Mouse (Mus musculus) left cerebral cortex, postnatal 25 days (tissue): Measurements from ENCODE around the gene H2al1f. TPM values are rescaled to one million over a fixed set of nuclear protein-coding genes. Genes with fewer than 3 reads are reported as not detected.
"Not testable (repeated sequence)": the region's sequence is repeated elsewhere in the genome, so short reads cannot be mapped to it uniquely, and the experiment has no call there.

Experiments used
- DNase-seq, 2 experiments: peaks; one replicate each; pipeline ENCODE4 v3.0.0; 2022; ENCODE audit warnings: low spot score in 2 of 2, mixed read lengths in 1 of 2
- intact Hi-C: fragments of 180-260 bp; cut with DNase I; formaldehyde crosslinking; loops from one replicate; pipeline ENCODE4 v1.15.1; 2025
- total RNA-seq, 2 experiments: library from RNA; stranded (reverse); gene quantifications; 2 replicates each; pipeline ENCODE4 v1.2.3; 2021

Gene H2al1f
- total RNA-seq: not detected

GRCm38 (mm10) chrX:11314858-11315257, at the start of gene H2al1f:
TSS of gene H2al1f (plus strand) at chrX:11315158.
- DNase-seq, intact Hi-C loops: not testable (repeated sequence)

- intact Hi-C loops: no loop called here
Observed at GRCm38 (mm10) chrX:11267791-11268190, 47.2 kb upstream of the H2al1f start.

GRCm38 (mm10) chrX:11269074-11269473, 45.9 kb upstream of the H2al1f start:
- intact Hi-C loops: no loop called here
- DNase-seq: no peak

More at GRCm38 (mm10) chrX:11267791-11268190, 47.2 kb upstream of the H2al1f start:
- DNase-seq: peak in 1 of 2 experiments; percentile 20

GRCm38 (mm10) chrX:11273190-11273589, 41.8 kb upstream of the H2al1f start:
- intact Hi-C loops: no loop called here
- no peak for DNase-seq

- intact Hi-C loops: no loop called here
- DNase-seq: no peak
Observed at GRCm38 (mm10) chrX:11277083-11277482, 37.9 kb upstream of the H2al1f start.

GRCm38 (mm10) chrX:11280741-11281140, 34.2 kb upstream of the H2al1f start:
- DNase-seq: peak in 1 of 2 experiments; percentile 27
- intact Hi-C loops: no loop called here

GRCm38 (mm10) chrX:11288306-11288882, 26.6 kb upstream of the H2al1f start:
- intact Hi-C loops: no loop called here
- no peak for DNase-seq

GRCm38 (mm10) chrX:11289244-11289643, 25.7 kb upstream of the H2al1f start:
- intact Hi-C loops: no loop called here

GRCm38 (mm10) chrX:11298957-11299356, 16.0 kb upstream of the H2al1f start, which contains the start of gene H2al1a:
TSS of gene H2al1a (plus strand) at chrX:11299257.
- intact Hi-C loops, DNase-seq: not testable (repeated sequence)

More at GRCm38 (mm10) chrX:11289244-11289643, 25.7 kb upstream of the H2al1f start:
- no peak for DNase-seq

GRCm38 (mm10) chrX:11302132-11302531, 12.8 kb upstream of the H2al1f start, which contains the start of gene H2al1b:
TSS of gene H2al1b (plus strand) at chrX:11302432.
- DNase-seq, intact Hi-C loops: not testable (repeated sequence)

GRCm38 (mm10) chrX:11305355-11305754, 9.6 kb upstream of the H2al1f start, which contains the start of gene H2al1c:
TSS of gene H2al1c (plus strand) at chrX:11305655.
- DNase-seq, intact Hi-C loops: not testable (repeated sequence)

- intact Hi-C loops, DNase-seq: not testable (repeated sequence)
Observed at GRCm38 (mm10) chrX:11308524-11308923, 6.4 kb upstream of the H2al1f start, which contains the start of gene H2al1d. TSS of gene H2al1d (plus strand) at chrX:11308824.

- DNase-seq, intact Hi-C loops: not testable (repeated sequence)
Observed at GRCm38 (mm10) chrX:11311634-11312033, 3.3 kb upstream of the H2al1f start, which contains the start of gene H2al1e. TSS of gene H2al1e (plus strand) at chrX:11311934.

GRCm38 (mm10) chrX:11317956-11318355, 3.0 kb downstream of the H2al1f start, which contains the start of gene H2al1g:
TSS of gene H2al1g (plus strand) at chrX:11318256.
- DNase-seq, intact Hi-C loops: not testable (repeated sequence)

- intact Hi-C loops, DNase-seq: not testable (repeated sequence)
Observed at GRCm38 (mm10) chrX:11321192-11321591, 6.2 kb downstream of the H2al1f start, which contains the start of gene H2al1h. TSS of gene H2al1h (plus strand) at chrX:11321492.

GRCm38 (mm10) chrX:11324359-11324758, 9.4 kb downstream of the H2al1f start, which contains the start of gene H2al1i:
TSS of gene H2al1i (plus strand) at chrX:11324659.
- DNase-seq, intact Hi-C loops: not testable (repeated sequence)

- DNase-seq, intact Hi-C loops: not testable (repeated sequence)
Observed at GRCm38 (mm10) chrX:11327522-11327921, 12.6 kb downstream of the H2al1f start, which contains the start of gene H2al1j. TSS of gene H2al1j (plus strand) at chrX:11327822.

- peak in 1 of 2 experiments; percentile 6 for DNase-seq
- intact Hi-C loops: no loop called here
Observed at GRCm38 (mm10) chrX:11345762-11346161, 30.8 kb downstream of the H2al1f start.

- no peak for DNase-seq
- intact Hi-C loops: no loop called here
Observed at GRCm38 (mm10) chrX:11346756-11347155, 31.8 kb downstream of the H2al1f start.

GRCm38 (mm10) chrX:11360823-11361222, 45.9 kb downstream of the H2al1f start:
- intact Hi-C loops: no loop called here
- no peak for DNase-seq

- no peak for DNase-seq
- intact Hi-C loops: no loop called here
Observed at GRCm38 (mm10) chrX:11361261-11361660, 46.3 kb downstream of the H2al1f start.
